Comparison of ENCODE assay signal across 8 mouse cellular contexts in genomic region chr14:31496241-31496646, GRCm38 (mm10). TPM values are rescaled to one million over a fixed set of nuclear protein-coding genes. Genes with fewer than 3 reads are reported as not detected.
DNase-seq lines count a peak whose midpoint lies in the region; ATAC-seq lines count a peak whose summit lies in the region.

No protein-coding gene starts in this region.

- no peaks in the 10 kb centered on the region for H3K27me3 ChIP-seq in lung, embryonic 16.5 days (ENCODE audit: control insufficient read depth, insufficient read depth, low read depth, low read length)
- no peaks in the 10 kb centered on the region for H3K27me3 ChIP-seq in hindbrain, embryonic 11.5 days (ENCODE audit: control insufficient read depth, insufficient read depth, low read length)

- no peak for DNase-seq in lung, postnatal 14 days
- DNase-seq in brain, adult 2 months (ENCODE audit: low read depth, low spot score), result peak; percentile 18
- no peak for DNase-seq in hindbrain, embryonic 11.5 days (ENCODE audit: low spot score)
- DNase-seq in mesoderm, embryonic 11.5 days (ENCODE audit: low read depth, low spot score), result peak; percentile 19
- DNase-seq in cerebellum, adult 11 months, result no peak
- no peak for DNase-seq in frontal cortex, postnatal 25 days (ENCODE audit: low spot score in 2 of 2)
- no peak for DNase-seq in urinary bladder, postnatal 10 days (ENCODE audit: low spot score)

- peaks cover 18% of the 10 kb centered on the region for H3K36me3 ChIP-seq in lung, embryonic 16.5 days (ENCODE audit: control insufficient read depth, insufficient read depth, low read length)
- H3K36me3 ChIP-seq in hindbrain, embryonic 11.5 days (ENCODE audit: control insufficient read depth, insufficient read depth, low read length), result no peaks in the 10 kb centered on the region; the same call in 1 of the 2 replicates

- H3K9me3 ChIP-seq in lung, embryonic 16.5 days (ENCODE audit: control insufficient read depth, low read length), result no peaks in the 10 kb centered on the region
- no peaks in the 10 kb centered on the region for H3K9me3 ChIP-seq in hindbrain, embryonic 11.5 days (ENCODE audit: control insufficient read depth, low read length)

- H3K4me3 ChIP-seq in lung, embryonic 16.5 days (ENCODE audit: low read length), result peak overlapping the region; percentile 70
- H3K4me3 ChIP-seq in hindbrain, embryonic 11.5 days (ENCODE audit: low read depth, low read length), result peak overlapping the region; percentile 90

- H3K4me1 ChIP-seq in lung, embryonic 16.5 days (replicated peaks; ENCODE audit: control insufficient read depth, insufficient read depth, low read length), result peaks cover 15% of the 10 kb centered on the region
- peaks cover 9% of the 10 kb centered on the region; the same call in 1 of the 2 replicates for H3K4me1 ChIP-seq in hindbrain, embryonic 11.5 days (replicated peaks; ENCODE audit: control insufficient read depth, insufficient read depth, low read length)

- no peak for ATAC-seq in lung, embryonic 16.5 days (ENCODE audit: low read depth)
- ATAC-seq in hindbrain, embryonic 11.5 days (ENCODE audit: low FRiP score), result no peak

- no peak overlapping the region for H3K27ac ChIP-seq in lung, embryonic 16.5 days (ENCODE audit: low read length)
- no peak overlapping the region for H3K27ac ChIP-seq in hindbrain, embryonic 11.5 days (ENCODE audit: low read depth, low read length)

- peak overlapping the region; percentile 64 for H3K4me2 ChIP-seq in lung, embryonic 16.5 days (ENCODE audit: low read depth, low read length)
- peak overlapping the region; percentile 54 for H3K4me2 ChIP-seq in hindbrain, embryonic 11.5 days (replicated peaks; ENCODE audit: low read depth, low read length)

- 27% methylated on average over 7 of the region's 7 CpGs for WGBS in lung, embryonic 16.5 days
- WGBS in hindbrain, embryonic 11.5 days, result 55% methylated on average over 7 of the region's 7 CpGs

- H3K9ac ChIP-seq in lung, embryonic 16.5 days (ENCODE audit: low read length), result peak overlapping the region; percentile 84
- H3K9ac ChIP-seq in hindbrain, embryonic 11.5 days (ENCODE audit: low read depth, low read length), result peak overlapping the region; percentile 85; the same call in 1 of the 2 replicates

RNA-seq across cellular contexts. Expression of gene Mettl6, which starts 1.4 kb away (rescaled TPM):
- 50.3 and 54.3 TPM in 2 replicates for polyA plus RNA-seq in lung, embryonic 16.5 days (2015; fragmentation: Nextera tagmentation; extraction: Ambion mirVana)
- 86.9 and 87.1 TPM in 2 replicates for polyA plus RNA-seq in hindbrain, embryonic 11.5 days (2014; fragmentation: Nextera tagmentation; extraction: Ambion mirVana)

RNA-seq across cellular contexts. Expression of gene Eaf1, which starts 2.0 kb away (rescaled TPM):
- 21.0 and 21.3 TPM in 2 replicates for polyA plus RNA-seq in lung, embryonic 16.5 days (2015; fragmentation: Nextera tagmentation; extraction: Ambion mirVana)
- 15.9 and 17.0 TPM in 2 replicates for polyA plus RNA-seq in hindbrain, embryonic 11.5 days (2014; fragmentation: Nextera tagmentation; extraction: Ambion mirVana)

Comparison
In these comparisons a context has a peak if more than half of its experiments do, and no peak if none do; other contexts are left out.
1. DNase-seq: peak in brain, adult 2 months (single experiment) and mesoderm, embryonic 11.5 days (single experiment); none in lung, postnatal 14 days (single experiment), hindbrain, embryonic 11.5 days (single experiment), cerebellum, adult 11 months (single experiment), frontal cortex, postnatal 25 days (0 of 2) and urinary bladder, postnatal 10 days (single experiment).